Mouse (Mus musculus) CH12.LX (cell line): ENCODE results near the gene Gm11037. TPM values are rescaled to one million over a fixed set of nuclear protein-coding genes. Genes with fewer than 3 reads are reported as not detected.

Experiments
- DNase-seq: peaks from one replicate; pipeline ENCODE4 v3.0.0-alpha.2; 2013; ENCODE audit errors: extremely low read depth
- H3K27ac ChIP-seq: 2 replicates; pipeline ENCODE4 v1.5.1; 2012; ENCODE audit warnings: low read depth, mild to moderate bottlenecking, control low read depth, moderate library complexity; ENCODE audit not compliant: insufficient read depth
- H3K27me3 ChIP-seq: replicated peaks from 2 replicates; pipeline ENCODE3; 2012; ENCODE audit warnings: inconsistent platforms
- H3K36me3 ChIP-seq, 2 experiments: replicated peaks in 1 of 2; 2 replicates each; pipeline versions ENCODE3 to v1.6.1; 2012; ENCODE audit warnings: inconsistent platforms in 1 of 2, low read length in 1 of 2, mild to moderate bottlenecking in 1 of 2, mixed read lengths in 1 of 2, moderate library complexity in 1 of 2; ENCODE audit not compliant: control insufficient read depth in 1 of 2, insufficient read depth in 1 of 2
- H3K4me1 ChIP-seq, 2 experiments: 2 replicates each; pipeline ENCODE4 v1.6.1; 2012; ENCODE audit warnings: inconsistent platforms in 1 of 2, moderate library complexity in 1 of 2; ENCODE audit not compliant: insufficient read depth in 2 of 2, control insufficient read depth in 1 of 2
- H3K4me2 ChIP-seq: 2 replicates; pipeline ENCODE4 v1.6.1; 2012; ENCODE audit warnings: low read depth, mild to moderate bottlenecking, control low read depth; ENCODE audit not compliant: poor library complexity, insufficient read depth, severe bottlenecking
- H3K4me3 ChIP-seq, 3 experiments: fragments of 150-350 bp in 1 of 3; sonication (generic) in 1 of 3; replicated peaks in 1 of 3; 2 replicates each; pipeline versions ENCODE3 to v1.5.1; 2011 to 2012; ENCODE audit warnings: low read depth in 2 of 3, low read length in 2 of 3, mild to moderate bottlenecking in 2 of 3, moderate library complexity in 2 of 3, control low read depth in 1 of 3, improper control_type of control experiment in 1 of 3, inconsistent platforms in 1 of 3, mixed read lengths in 1 of 3; ENCODE audit not compliant: poor library complexity in 1 of 3
- H3K79me2 ChIP-seq: replicated peaks from 2 replicates; pipeline ENCODE4 v1.6.1; 2012; ENCODE audit warnings: mild to moderate bottlenecking, moderate library complexity; ENCODE audit not compliant: control insufficient read depth, poor library complexity, insufficient read depth, severe bottlenecking; ENCODE audit errors: extremely low read depth
- H3K9ac ChIP-seq: 2 replicates; pipeline ENCODE4 v1.6.1; 2012; ENCODE audit warnings: low read depth, mild to moderate bottlenecking, control low read depth, moderate library complexity; ENCODE audit not compliant: insufficient read depth
- H3K9me3 ChIP-seq: replicated peaks from 2 replicates; pipeline ENCODE3; 2012; ENCODE audit warnings: low read length, inconsistent platforms, mixed read lengths
- BHLHE40 ChIP-seq: IDR thresholded peaks from 2 replicates; pipeline ENCODE4 v1.6.1; 2011; ENCODE audit warnings: mild to moderate bottlenecking, low read depth, low read length, improper control_type of control experiment
- CHD1 ChIP-seq: IDR thresholded peaks from 2 replicates; pipeline ENCODE4 v1.6.1; 2012; ENCODE audit warnings: low read depth, low read length, improper control_type of control experiment, inconsistent platforms
- CTCF ChIP-seq, 2 experiments: IDR thresholded peaks in 1 of 2; conservative IDR thresholded peaks in 1 of 2; 2 replicates each; pipeline ENCODE4 v1.5.1; 2011 to 2012; ENCODE audit warnings: low read depth in 2 of 2, low read length in 2 of 2, improper control_type of control experiment in 1 of 2, inconsistent platforms in 1 of 2, mild to moderate bottlenecking in 1 of 2, moderate library complexity in 1 of 2
- E2F4 ChIP-seq: IDR thresholded peaks from 2 replicates; pipeline ENCODE4 v1.6.1; 2011; ENCODE audit warnings: low read depth, low read length, improper control_type of control experiment; ENCODE audit not compliant: insufficient replicate concordance
- EP300 ChIP-seq: IDR thresholded peaks from 2 replicates; pipeline ENCODE4 v1.6.1; 2011; ENCODE audit warnings: low read length, improper control_type of control experiment
- MAFK ChIP-seq: IDR thresholded peaks from 2 replicates; pipeline ENCODE4 v1.6.1; 2011; ENCODE audit warnings: low read length, improper control_type of control experiment; ENCODE audit not compliant: insufficient replicate concordance
- MAX ChIP-seq: IDR thresholded peaks from 2 replicates; pipeline ENCODE4 v1.6.1; 2011; ENCODE audit warnings: low read length, improper control_type of control experiment
- MEF2A ChIP-seq: IDR thresholded peaks from 2 replicates; pipeline ENCODE4 v1.6.1; 2014; ENCODE audit warnings: low read depth, mild to moderate bottlenecking, inconsistent platforms, low read length, improper control_type of control experiment, borderline replicate concordance
- NELFE ChIP-seq: IDR thresholded peaks from 2 replicates; pipeline ENCODE4 v1.6.1; 2011; ENCODE audit warnings: low read depth, low read length, improper control_type of control experiment
- NRF1 ChIP-seq: IDR thresholded peaks from 2 replicates; pipeline ENCODE4 v1.6.1; 2014; ENCODE audit warnings: low read depth, mild to moderate bottlenecking, inconsistent platforms, low read length, improper control_type of control experiment, moderate library complexity
- PAX5 ChIP-seq: IDR thresholded peaks from 2 replicates; pipeline ENCODE4 v1.6.1; 2012; ENCODE audit warnings: low read length, inconsistent platforms, mixed read lengths
- POLR2AphosphoS2 ChIP-seq: IDR thresholded peaks from 2 replicates; pipeline ENCODE4 v1.6.1; 2011; ENCODE audit warnings: low read depth, low read length, improper control_type of control experiment
- SMC3 ChIP-seq: IDR thresholded peaks from 2 replicates; pipeline ENCODE4 v1.6.1; 2011; ENCODE audit warnings: low read depth, low read length, improper control_type of control experiment
- USF1 ChIP-seq: IDR thresholded peaks from 2 replicates; pipeline ENCODE4 v1.6.1; 2014; ENCODE audit warnings: low read depth, mild to moderate bottlenecking, inconsistent platforms, low read length, improper control_type of control experiment
- ZKSCAN1 ChIP-seq: IDR thresholded peaks from 2 replicates; pipeline ENCODE4 v1.6.1; 2012; ENCODE audit warnings: low read depth, inconsistent platforms, low read length, improper control_type of control experiment, borderline replicate concordance
- ZMIZ1 ChIP-seq: IDR thresholded peaks from 2 replicates; pipeline ENCODE4 v1.6.1; 2012; ENCODE audit warnings: low read depth, mild to moderate bottlenecking, inconsistent platforms, low read length, improper control_type of control experiment
- dilution Hi-C: fragments of 300-500 bp; cut with MboI; formaldehyde crosslinking; loops from 2 replicates; pipeline ENCODE4 v1.14.3; 2020; ENCODE audit warnings: low sequenced_read_pairs; ENCODE audit not compliant: extremely low pct_unique_long_range_greater_than_20kb, extremely low pct_ligation_motif_present
- in situ Hi-C: fragments of 300-500 bp; cut with MboI; formaldehyde crosslinking; loops from 3 replicates; pipeline ENCODE4 v1.14.3; 2019; ENCODE audit warnings: low sequenced_read_pairs, low pct_ligation_motif_present, low pct_unique_long_range_greater_than_20kb, mixed read lengths
- polyA plus RNA-seq: library from polyadenylated mRNA; unstranded; fragments of >175 nt; gene quantifications from 2 replicates; pipeline ENCODE4 v1.2.1, GENCODE M21; 2012; ENCODE audit warnings: low read depth; ENCODE audit not compliant: insufficient read length
- total RNA-seq, 2 experiments: library from RNA; depleted of rRNA; stranded (reverse); fragments of 300-350 nt in 1 of 2; fragments of >200 nt in 1 of 2; gene quantifications; 2 replicates each; pipeline ENCODE4 v1.2.3; 2012 to 2014

Gm11037 gene
- total and polyA plus RNA-seq, 3 experiments: not detected

- no peak overlapping the region for H3K4me2 ChIP-seq
- H3K79me2 ChIP-seq: no peaks in the 10 kb centered on the region
- TF ChIP-seq ZMIZ1 (no peak), POLR2AphosphoS2 (0 out of 2 replicates have a peak, but pooled peaks have one; percentile 48)
- no peak overlapping the region for H3K4me3 ChIP-seq
- H3K27me3 ChIP-seq: no peaks in the 10 kb centered on the region
- DNase-seq: no peak
- H3K9me3 ChIP-seq: no peaks in the 10 kb centered on the region
- 0 out of 4 replicates have a peak, but pooled peaks cover 0 to 2% of the 10 kb centered on the region in 2 experiments for H3K4me1 ChIP-seq
- in situ Hi-C loops: no loop called here
- H3K36me3 ChIP-seq: peaks cover 35 to 81% of the 10 kb centered on the region in 2 experiments
- dilution Hi-C loops: no loop called here
- H3K9ac ChIP-seq: no peak overlapping the region
- H3K27ac ChIP-seq: no peak overlapping the region
Observed at GRCm38 (mm10) chr2:131143007-131143780, 9.9 kb downstream of the Gm11037 start.

- H3K9ac ChIP-seq: no peak overlapping the region
- H3K4me2 ChIP-seq: no peak overlapping the region
- H3K27me3 ChIP-seq: no peaks in the 10 kb centered on the region
- H3K4me3 ChIP-seq: no peak overlapping the region
- 0 out of 4 replicates have a peak, but pooled peaks cover 0 to 2% of the 10 kb centered on the region in 2 experiments for H3K4me1 ChIP-seq
- peaks cover 42 to 89% of the 10 kb centered on the region in 2 experiments for H3K36me3 ChIP-seq
- in situ Hi-C loops (no loop called here), dilution Hi-C loops (no loop called here)
- no peaks in the 10 kb centered on the region for H3K79me2 ChIP-seq
- no peaks in the 10 kb centered on the region for H3K9me3 ChIP-seq
- H3K27ac ChIP-seq: no peak overlapping the region
- no peak for TF ChIP-seq PAX5
- no peak for TF ChIP-seq EP300
- no peak for TF ChIP-seq MEF2A
- TF ChIP-seq BHLHE40: no peak
- no peak for TF ChIP-seq MAX
- TF ChIP-seq NRF1: no peak
- no peak for TF ChIP-seq NELFE
- no peak for TF ChIP-seq CHD1
- TF ChIP-seq MAFK: no peak
- no peak for TF ChIP-seq ZMIZ1
- no peak for TF ChIP-seq SMC3
- TF ChIP-seq CTCF (conservative IDR thresholded peaks at IDR 0.05 in 1 of 2, IDR thresholded peaks at IDR 0.05 in 1 of 2; ENCODE audit: low read depth in 2 of 2, low read length in 2 of 2): no peak
- TF ChIP-seq USF1: no peak
- no peak for TF ChIP-seq ZKSCAN1
- TF ChIP-seq E2F4: no peak
- DNase-seq: no peak
Observed at GRCm38 (mm10) chr2:131145121-131145520, 11.8 kb downstream of the Gm11037 start.
